Comparison of ENCODE assay signal across 17 mouse cellular contexts in the genomic region with DNA sequence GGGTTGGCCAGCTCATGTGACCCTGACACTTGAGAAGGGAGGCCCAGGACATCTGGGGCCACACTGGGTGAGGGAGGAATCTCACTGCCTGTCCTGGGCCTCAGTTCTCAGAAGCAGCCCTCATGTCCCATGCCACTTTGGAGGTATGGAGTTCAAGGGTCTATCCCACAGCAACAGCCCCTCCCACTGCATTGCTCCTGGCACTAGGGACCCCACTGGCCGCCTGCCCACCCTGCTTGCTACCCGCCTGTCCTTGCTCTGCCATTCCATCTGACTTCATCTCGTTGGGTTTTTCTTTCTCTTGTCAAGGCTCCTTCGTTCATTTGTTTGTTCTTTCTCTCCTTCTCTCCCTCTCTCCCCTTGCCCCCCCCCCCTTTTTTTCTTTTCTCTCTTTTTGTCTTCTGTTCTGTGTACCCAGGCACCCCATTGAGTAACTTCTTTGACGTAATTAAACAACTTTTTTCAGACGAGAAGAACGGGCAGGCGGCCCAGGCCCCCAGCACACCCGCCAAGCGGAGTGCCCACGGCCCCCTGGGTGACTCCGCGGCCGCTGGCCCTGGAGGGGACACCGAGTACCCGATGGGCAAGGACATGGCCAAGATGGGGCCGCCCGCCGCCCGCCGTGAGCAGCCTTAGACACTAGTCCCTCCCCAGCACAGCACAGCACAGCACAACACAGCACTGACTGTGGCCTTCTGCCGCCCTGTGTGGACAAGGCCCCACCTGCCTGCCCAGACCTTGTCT. TPM values are rescaled to one million over a fixed set of nuclear protein-coding genes. Genes with fewer than 3 reads are reported as not detected.
DNase-seq lines count a peak whose midpoint lies in the region; ATAC-seq lines count a peak whose summit lies in the region.
"Had no signal": no experiment of that assay in that cellular context is flagged by ENCODE, and none has a peak within 500 bp of the region (broad histone marks: within the 10 kb centered on the region; RNA-seq: fewer than 3 reads in every experiment).

No protein-coding gene starts in this region.

- H3K9me3 ChIP-seq in forebrain, embryonic 12.5 days: no peaks in the 10 kb centered on the region
- no peaks in the 10 kb centered on the region for H3K9me3 ChIP-seq in forebrain, embryonic 11.5 days (ENCODE audit: control insufficient read depth, low read length)
- no peaks in the 10 kb centered on the region for H3K9me3 ChIP-seq in midbrain, embryonic 16.5 days (replicated peaks; ENCODE audit: control insufficient read depth, low read length, poor library complexity, severe bottlenecking)
- H3K9me3 ChIP-seq in midbrain, embryonic 10.5 days (replicated peaks): no peaks in the 10 kb centered on the region
- no peaks in the 10 kb centered on the region for H3K9me3 ChIP-seq in forebrain, embryonic 16.5 days (ENCODE audit: control insufficient read depth, low read length)
- H3K9me3 ChIP-seq in liver, embryonic 11.5 days (ENCODE audit: control insufficient read depth, low read length): no peaks in the 10 kb centered on the region
- H3K9me3 ChIP-seq: limb, embryonic 13.5 days had no signal

- no peak overlapping the region for H3K4me3 ChIP-seq in forebrain, embryonic 12.5 days (replicated peaks)
- H3K4me3 ChIP-seq in forebrain, embryonic 11.5 days (ENCODE audit: low read depth, low read length): no peak overlapping the region
- no peak overlapping the region for H3K4me3 ChIP-seq in midbrain, embryonic 16.5 days (ENCODE audit: low read depth, low read length)
- no peak overlapping the region for H3K4me3 ChIP-seq in midbrain, embryonic 10.5 days
- no peak overlapping the region for H3K4me3 ChIP-seq in forebrain, embryonic 16.5 days (replicated peaks; ENCODE audit: low read length)
- H3K4me3 ChIP-seq in liver, embryonic 11.5 days (ENCODE audit: low read depth, low read length): no peak overlapping the region
- H3K4me3 ChIP-seq: erythroblast, embryonic 14.5 days; limb, embryonic 13.5 days; myocyte had no signal

- no peak overlapping the region for H3K4me2 ChIP-seq in forebrain, embryonic 12.5 days
- no peak overlapping the region for H3K4me2 ChIP-seq in forebrain, embryonic 11.5 days (ENCODE audit: low read depth, low read length, severe bottlenecking)
- H3K4me2 ChIP-seq in midbrain, embryonic 16.5 days (ENCODE audit: low read length): no peak overlapping the region
- no peak overlapping the region for H3K4me2 ChIP-seq in forebrain, embryonic 16.5 days (ENCODE audit: low read length)
- no peak overlapping the region for H3K4me2 ChIP-seq in liver, embryonic 11.5 days
- H3K4me2 ChIP-seq: limb, embryonic 13.5 days had no signal

- H3K36me3 ChIP-seq in forebrain, embryonic 12.5 days (replicated peaks): peaks cover 87% of the 10 kb centered on the region
- peaks cover 2% of the 10 kb centered on the region; the same call in 1 of the 2 replicates for H3K36me3 ChIP-seq in forebrain, embryonic 11.5 days (ENCODE audit: control insufficient read depth, insufficient read depth, low read length)
- H3K36me3 ChIP-seq in midbrain, embryonic 16.5 days (ENCODE audit: control insufficient read depth, insufficient read depth, low read length): peaks cover 45% of the 10 kb centered on the region
- peaks cover 98% of the 10 kb centered on the region for H3K36me3 ChIP-seq in midbrain, embryonic 10.5 days
- peaks cover 36% of the 10 kb centered on the region for H3K36me3 ChIP-seq in forebrain, embryonic 16.5 days (ENCODE audit: control insufficient read depth, insufficient read depth)
- no peaks in the 10 kb centered on the region for H3K36me3 ChIP-seq in liver, embryonic 11.5 days (ENCODE audit: control insufficient read depth, insufficient read depth, low read length)

- H3K27ac ChIP-seq in forebrain, embryonic 12.5 days: 0 out of 2 replicates have a peak overlapping the region, but pooled peaks have one; percentile 19
- H3K27ac ChIP-seq in forebrain, embryonic 11.5 days (ENCODE audit: low read depth, low read length): no peak overlapping the region
- H3K27ac ChIP-seq in midbrain, embryonic 16.5 days (ENCODE audit: low read length): 0 out of 2 replicates have a peak overlapping the region, but pooled peaks have one; percentile 13
- no peak overlapping the region for H3K27ac ChIP-seq in midbrain, embryonic 10.5 days (replicated peaks)
- no peak overlapping the region for H3K27ac ChIP-seq in forebrain, embryonic 16.5 days (ENCODE audit: low read length)
- H3K27ac ChIP-seq in liver, embryonic 11.5 days (ENCODE audit: low read depth, low read length): no peak overlapping the region
- H3K27ac ChIP-seq: limb, embryonic 13.5 days; macrophage had no signal

- DNase-seq in forebrain, embryonic 11.5 days (ENCODE audit: low spot score): no peak
- no peak for DNase-seq in midbrain, embryonic 10.5 days (ENCODE audit: low spot score)
- peak; percentile 23 for DNase-seq in lung, postnatal 14 days
- DNase-seq in liver, embryonic 11.5 days (ENCODE audit: low spot score): no peak
- DNase-seq in urinary bladder, postnatal 25 days (ENCODE audit: low spot score): no peak
- DNase-seq: embryo, embryonic 11 days; gastrocnemius, postnatal 14 days; kidney, adult 2 months; layer of hippocampus, adult 9-11 months; thymus, adult 18-20 months had no signal

- WGBS in forebrain, embryonic 12.5 days: 70% methylated on average over 21 of the region's 22 CpGs
- 73% methylated on average over 22 of the region's 22 CpGs for WGBS in forebrain, embryonic 11.5 days
- 79% methylated on average over 21 of the region's 22 CpGs for WGBS in midbrain, embryonic 16.5 days
- 87% methylated on average over 22 of the region's 22 CpGs for whole genome bisulfite sequencing in midbrain, embryonic 10.5 days
- WGBS in forebrain, embryonic 16.5 days: 40% methylated on average over 15 of the region's 22 CpGs
- WGBS in liver, embryonic 11.5 days: 89% methylated on average over 21 of the region's 22 CpGs

- no peaks in the 10 kb centered on the region for H3K27me3 ChIP-seq in forebrain, embryonic 12.5 days
- no peaks in the 10 kb centered on the region for H3K27me3 ChIP-seq in forebrain, embryonic 11.5 days (ENCODE audit: control insufficient read depth, insufficient read depth, low read length)
- no peaks in the 10 kb centered on the region for H3K27me3 ChIP-seq in midbrain, embryonic 16.5 days (ENCODE audit: control insufficient read depth, insufficient read depth, low read depth, low read length)
- H3K27me3 ChIP-seq in midbrain, embryonic 10.5 days (ENCODE audit: low read depth, poor library complexity, severe bottlenecking): no peaks in the 10 kb centered on the region
- H3K27me3 ChIP-seq in forebrain, embryonic 16.5 days (replicated peaks; ENCODE audit: control insufficient read depth, insufficient read depth, low read length): no peaks in the 10 kb centered on the region
- no peaks in the 10 kb centered on the region for H3K27me3 ChIP-seq in liver, embryonic 11.5 days (replicated peaks; ENCODE audit: control insufficient read depth, insufficient read depth, low read length)
- H3K27me3 ChIP-seq: limb, embryonic 13.5 days had no signal

- H3K9ac ChIP-seq in forebrain, embryonic 12.5 days: no peak overlapping the region
- no peak overlapping the region for H3K9ac ChIP-seq in forebrain, embryonic 11.5 days (ENCODE audit: low read length)
- no peak overlapping the region for H3K9ac ChIP-seq in midbrain, embryonic 16.5 days (ENCODE audit: low read depth, low read length)
- no peak overlapping the region for H3K9ac ChIP-seq in forebrain, embryonic 16.5 days (replicated peaks; ENCODE audit: low read depth, low read length)
- H3K9ac ChIP-seq in liver, embryonic 11.5 days (ENCODE audit: low read depth, low read length): no peak overlapping the region
- H3K9ac ChIP-seq: limb, embryonic 13.5 days had no signal

- no peak; the same call in 1 of the 2 replicates for ATAC-seq in forebrain, embryonic 12.5 days (ENCODE audit: low FRiP score)
- ATAC-seq in forebrain, embryonic 11.5 days (replicated peaks; ENCODE audit: low FRiP score): no peak; the same call in 1 of the 2 replicates
- no peak for ATAC-seq in midbrain, embryonic 16.5 days
- ATAC-seq in forebrain, embryonic 16.5 days: peak; percentile 38
- ATAC-seq in liver, embryonic 11.5 days (replicated peaks; ENCODE audit: low FRiP score): no peak

- H3K4me1 ChIP-seq in forebrain, embryonic 12.5 days: no peaks in the 10 kb centered on the region
- no peaks in the 10 kb centered on the region for H3K4me1 ChIP-seq in forebrain, embryonic 11.5 days (replicated peaks; ENCODE audit: control insufficient read depth, insufficient read depth, low read length)
- no peaks in the 10 kb centered on the region for H3K4me1 ChIP-seq in midbrain, embryonic 16.5 days (ENCODE audit: control insufficient read depth, insufficient read depth, low read length)
- no peaks in the 10 kb centered on the region for H3K4me1 ChIP-seq in midbrain, embryonic 10.5 days
- peaks cover 3% of the 10 kb centered on the region; the same call in 1 of the 2 replicates for H3K4me1 ChIP-seq in forebrain, embryonic 16.5 days (replicated peaks; ENCODE audit: control insufficient read depth, insufficient read depth, low read length)
- H3K4me1 ChIP-seq in liver, embryonic 11.5 days (replicated peaks; ENCODE audit: control insufficient read depth, insufficient read depth, low read length): no peaks in the 10 kb centered on the region
- H3K4me1 ChIP-seq: limb, embryonic 13.5 days had no signal

RNA-seq across cellular contexts. Expression of a gene that starts 52.2 kb away (rescaled TPM):
- 19.8 and 20.2 TPM in 2 replicates for polyA plus RNA-seq in forebrain, embryonic 12.5 days (2016; fragmentation: Nextera tagmentation; extraction: Ambion mirVana)
- 13.8 and 15.5 TPM in 2 replicates for polyA plus RNA-seq in forebrain, embryonic 11.5 days (2014; fragmentation: Nextera tagmentation; extraction: Ambion mirVana)
- polyA plus RNA-seq in midbrain, embryonic 16.5 days (2015; fragmentation: Nextera tagmentation; extraction: Ambion mirVana): 21.8 and 23.9 TPM in 2 replicates
- polyA plus RNA-seq in midbrain, embryonic 10.5 days (2016; fragmentation: Nextera tagmentation; extraction: Ambion mirVana): 7.8 and 11.4 TPM in 2 replicates
- 22.7 and 26.5 TPM in 2 replicates for polyA plus RNA-seq in forebrain, embryonic 16.5 days (2015; fragmentation: Nextera tagmentation; extraction: Ambion mirVana)
- polyA plus RNA-seq in liver, embryonic 11.5 days (2014; fragmentation: Nextera tagmentation; extraction: Ambion mirVana): 0.34 and 0.61 TPM in 2 replicates
- polyA plus RNA-seq: macrophage had no signal

RNA-seq across cellular contexts. Expression of a gene that starts 59.1 kb away (rescaled TPM):
- 46.4 and 46.9 TPM in 2 replicates for polyA plus RNA-seq in forebrain, embryonic 12.5 days (2016; fragmentation: Nextera tagmentation; extraction: Ambion mirVana)
- polyA plus RNA-seq in forebrain, embryonic 11.5 days (2014; fragmentation: Nextera tagmentation; extraction: Ambion mirVana): 52.9 and 55.9 TPM in 2 replicates
- 47.5 and 50.3 TPM in 2 replicates for polyA plus RNA-seq in midbrain, embryonic 16.5 days (2015; fragmentation: Nextera tagmentation; extraction: Ambion mirVana)
- 62.2 and 64.0 TPM in 2 replicates for polyA plus RNA-seq in midbrain, embryonic 10.5 days (2016; fragmentation: Nextera tagmentation; extraction: Ambion mirVana)
- polyA plus RNA-seq in forebrain, embryonic 16.5 days (2015; fragmentation: Nextera tagmentation; extraction: Ambion mirVana): 53.2 and 54.2 TPM in 2 replicates
- 63.1 and 67.1 TPM in 2 replicates for polyA plus RNA-seq in liver, embryonic 11.5 days (2014; fragmentation: Nextera tagmentation; extraction: Ambion mirVana)

Comparison
In these comparisons a context has a peak if more than half of its experiments do, and no peak if none do; other contexts are left out.
1. H3K27ac ChIP-seq: peak in forebrain, embryonic 12.5 days (single experiment) and midbrain, embryonic 16.5 days (single experiment); none in forebrain, embryonic 11.5 days (single experiment), midbrain, embryonic 10.5 days (single experiment), forebrain, embryonic 16.5 days (single experiment) and liver, embryonic 11.5 days (single experiment).